Mouse (Mus musculus) frontal cortex, adult 2 months (tissue): Measurements from ENCODE around the gene Cd101. TPM values are rescaled to one million over a fixed set of nuclear protein-coding genes. Genes with fewer than 3 reads are reported as not detected.

Experiments
- polyA plus RNA-seq: library from polyadenylated mRNA; depleted of rRNA; stranded (reverse); fragments of >200 nt; gene quantifications from 2 replicates; pipeline ENCODE4 v1.2.3, GENCODE M21; 2012; rRNA removed

Gene Cd101
- polyA plus RNA-seq, 1 experiment: 0.16 TPM

Other genes starting within 250 kb of the Cd101 start
- gene Vtcn1, start 204.1 kb downstream of the Cd101 start, polyA plus RNA-seq: 0.10 and 0.11 TPM in 2 replicates
- 8.2 and 8.6 TPM in 2 replicates for gene Trim45, start 107.4 kb downstream of the Cd101 start, polyA plus RNA-seq
- 1.4 and 1.7 TPM in 2 replicates for gene Ttf2, start 59.9 kb downstream of the Cd101 start, polyA plus RNA-seq
- gene Ptgfrn, start 80.7 kb upstream of the Cd101 start, polyA plus RNA-seq: 9.9 and 10.6 TPM in 2 replicates